Mouse (Mus musculus) CD4-positive, CD25-positive, alpha-beta regulatory T cell, adult 2 months (primary cell): Measurements from ENCODE around the gene Hivep3.
A peak's percentile ranks its signal among the peaks of the same experiment; 100 is the strongest.

Experiments
- DNase-seq: peaks from one replicate; pipeline ENCODE4 v3.0.0-alpha.2; 2012; ENCODE audit warnings: low read depth, low spot score

The Hivep3 gene

DNA sequence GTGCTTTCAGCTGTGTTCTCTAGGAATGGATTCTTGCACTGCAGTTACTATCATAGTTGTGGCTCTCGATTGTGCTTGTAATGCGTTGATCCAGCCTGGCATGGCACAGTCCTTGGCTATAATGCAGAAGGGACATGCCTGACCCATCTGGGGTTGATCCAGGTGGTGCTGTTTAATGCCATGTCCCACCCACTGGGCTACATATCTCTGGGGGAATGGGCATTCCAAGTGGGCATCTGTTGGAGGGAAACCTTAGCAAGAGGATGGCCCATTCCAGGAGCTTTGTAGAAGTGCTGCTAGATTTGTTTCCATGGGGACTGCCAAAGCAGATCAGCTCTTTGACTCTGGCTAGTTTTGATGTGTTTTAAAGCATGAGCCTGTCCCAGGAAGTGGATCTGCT is 137.9 kb downstream of the Hivep3 start:
- no peak for DNase-seq

GRCm38 (mm10) chr4:119871861-119872582 is 138.4 kb downstream of the Hivep3 start:
- DNase-seq = peak; percentile 14

DNA sequence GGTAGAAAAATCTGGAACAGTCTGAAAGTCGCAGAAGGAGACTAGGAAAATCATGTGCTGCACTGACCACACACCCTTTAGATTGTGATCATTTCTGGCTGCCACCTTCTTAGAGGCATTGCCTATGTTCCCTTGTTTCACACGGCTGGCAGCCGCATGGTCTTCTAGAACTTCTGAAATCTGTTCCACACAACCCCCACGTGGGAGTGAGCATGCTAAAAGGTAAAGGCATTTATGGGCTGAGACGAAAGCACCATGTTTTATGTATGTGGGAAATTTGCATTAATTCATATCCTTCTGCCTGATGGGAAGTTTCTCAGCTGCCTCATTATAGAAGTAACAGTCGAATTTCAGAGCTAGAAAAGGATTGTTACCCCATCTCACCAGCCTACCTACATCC is 140.4 kb downstream of the Hivep3 start:
- DNase-seq = no peak

GRCm38 (mm10) chr4:119875592-119875991 is 142.0 kb downstream of the Hivep3 start:
- no peak for DNase-seq

GRCm38 (mm10) chr4:119876535-119877160 is 143.1 kb downstream of the Hivep3 start:
- no peak for DNase-seq

DNA sequence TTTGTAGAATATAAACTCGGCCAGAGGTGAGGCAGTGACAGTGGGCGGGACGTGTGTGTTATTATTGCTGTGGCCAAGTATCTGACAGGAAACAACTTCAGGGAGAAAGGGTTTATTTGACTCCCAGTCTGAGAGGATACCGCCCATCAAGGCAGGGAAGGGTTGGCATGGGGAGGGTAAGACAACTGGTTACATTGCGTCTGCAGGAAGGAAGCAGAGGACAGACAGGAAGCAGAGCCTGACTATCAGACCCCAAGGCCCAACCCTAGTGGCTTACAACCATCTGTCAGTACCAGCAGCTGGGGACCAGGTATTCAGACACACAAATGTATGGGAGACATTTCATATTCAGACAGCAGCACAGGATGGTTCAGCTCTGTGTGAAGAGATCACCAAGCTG is 144.6 kb downstream of the Hivep3 start:
- no peak for DNase-seq

DNA sequence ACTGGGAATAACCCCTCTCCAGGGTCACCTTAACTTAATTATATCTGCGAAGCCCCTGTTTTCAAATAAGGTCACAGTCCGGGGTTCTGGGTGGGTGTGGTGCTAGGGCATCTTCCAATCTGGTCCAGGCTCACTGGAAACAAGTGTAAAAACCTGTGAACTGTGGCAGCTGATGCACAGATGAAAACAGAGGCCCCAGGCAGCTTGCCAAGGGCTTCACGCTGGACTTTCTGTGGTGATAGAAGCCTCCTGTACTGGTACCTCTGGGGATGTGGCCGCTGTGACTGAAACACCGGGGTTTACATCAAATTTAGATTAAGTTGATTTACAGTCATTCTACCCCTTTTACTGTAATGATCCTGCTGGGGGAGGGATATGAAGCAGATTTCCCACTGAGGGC is 146.1 kb downstream of the Hivep3 start:
- no peak for DNase-seq

DNA sequence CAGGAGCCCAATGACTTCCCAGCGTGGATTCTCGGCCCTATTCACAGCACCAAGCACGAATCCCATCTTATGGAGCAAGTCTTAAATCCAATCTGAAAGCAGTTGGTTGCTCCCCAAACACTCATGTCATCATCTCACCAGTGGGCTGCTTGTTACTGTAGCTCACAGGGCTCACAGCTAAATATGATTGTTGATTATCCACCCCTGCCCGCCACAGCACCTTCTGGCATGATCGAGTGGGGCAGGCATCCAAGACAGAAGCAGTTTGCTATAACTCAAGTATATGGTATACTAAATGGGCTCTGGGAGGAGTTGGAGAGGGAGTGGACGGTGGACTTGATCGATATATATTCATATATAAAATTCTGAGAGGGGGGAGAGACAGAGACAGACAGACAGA is 146.7 kb downstream of the Hivep3 start:
- DNase-seq = no peak

GRCm38 (mm10) chr4:119881292-119881691 is 147.7 kb downstream of the Hivep3 start:
- DNase-seq = no peak

GRCm38 (mm10) chr4:119882401-119882800 is 148.8 kb downstream of the Hivep3 start:
- no peak for DNase-seq

- DNase-seq = no peak
These were observed 149.2 kb downstream of the Hivep3 start for GRCm38 (mm10) chr4:119882814-119883213.

GRCm38 (mm10) chr4:119886621-119887020 is 153.0 kb downstream of the Hivep3 start:
- no peak for DNase-seq

DNA sequence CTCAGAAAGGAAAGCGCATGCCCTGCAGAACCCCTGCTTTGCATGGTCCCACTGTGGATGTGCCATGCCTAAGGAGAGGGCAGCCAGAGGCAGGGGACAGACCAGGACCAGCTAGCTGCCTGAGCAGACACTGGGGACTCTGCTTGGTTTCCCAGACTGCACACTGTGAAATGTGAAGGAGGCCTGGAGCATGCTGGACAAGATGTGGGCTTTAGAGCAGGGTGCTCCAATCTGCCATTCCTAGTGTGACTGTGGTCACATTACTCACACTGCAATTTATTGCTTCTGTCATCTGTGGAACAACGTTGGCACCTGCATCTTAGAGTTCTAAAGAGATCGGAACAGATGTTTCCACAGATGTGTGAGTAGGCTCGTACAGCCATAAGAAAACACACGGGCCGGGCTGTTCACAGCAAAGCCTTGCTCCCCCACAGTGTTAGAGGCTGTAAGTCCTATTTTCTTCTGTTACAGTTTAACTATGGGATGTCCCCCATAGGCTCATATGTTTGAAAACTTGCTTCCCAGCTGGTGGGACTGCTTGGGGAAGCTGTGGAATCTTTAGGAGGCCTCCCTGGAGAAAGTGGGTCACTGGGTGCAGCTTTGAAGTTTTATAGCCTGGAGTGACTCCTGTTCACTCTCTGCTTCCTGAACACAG is 154.1 kb downstream of the Hivep3 start:
- no peak for DNase-seq

GRCm38 (mm10) chr4:119889760-119890159 is 156.2 kb downstream of the Hivep3 start:
- no peak for DNase-seq

DNA sequence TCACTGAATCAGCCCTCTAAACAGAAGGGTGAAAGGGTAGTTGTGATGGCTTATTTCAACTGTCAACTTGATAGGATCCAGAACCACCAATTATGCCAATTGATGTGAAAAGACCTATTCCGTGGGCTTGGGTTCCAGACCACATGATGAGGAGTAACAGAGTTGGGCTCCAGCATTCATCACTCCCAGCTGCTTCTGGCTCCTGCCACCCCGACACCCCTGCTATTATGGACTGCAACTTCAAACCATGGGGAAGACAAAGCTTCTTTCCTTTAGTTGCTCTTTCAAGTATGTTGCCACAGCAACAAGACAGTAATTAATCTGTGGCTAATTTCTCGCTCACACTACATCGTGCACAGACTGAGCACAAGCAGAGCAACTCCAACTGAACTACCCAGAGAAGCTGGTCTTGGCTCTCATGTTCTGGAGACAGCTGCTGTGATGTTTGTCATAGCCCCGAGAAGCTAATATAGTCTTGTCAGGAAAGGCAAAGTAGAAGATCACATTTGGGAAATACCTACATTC is 159.7 kb downstream of the Hivep3 start:
- DNase-seq = no peak

- DNase-seq = no peak
These were observed 161.3 kb downstream of the Hivep3 start for GRCm38 (mm10) chr4:119894797-119895458.

DNA sequence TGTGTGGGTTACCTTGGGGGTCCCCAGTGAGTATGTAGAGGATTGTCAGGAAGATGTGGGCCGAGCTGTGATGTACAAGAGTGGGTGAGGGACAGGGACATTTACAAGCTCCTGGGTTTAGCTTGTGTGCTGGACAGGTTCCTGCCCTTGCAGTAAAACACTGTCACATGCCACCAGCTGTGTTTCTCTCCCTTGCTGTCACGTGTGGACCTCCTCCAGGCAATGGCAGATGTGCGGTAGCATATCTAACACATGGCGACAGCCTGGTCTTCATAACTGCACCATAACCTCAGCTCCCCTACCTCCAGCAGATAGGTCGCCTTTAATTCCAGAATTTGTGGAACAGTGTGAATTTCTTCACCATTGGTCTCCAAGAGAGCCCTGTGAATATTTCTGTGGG is 161.9 kb downstream of the Hivep3 start:
- DNase-seq = no peak

- no peak for DNase-seq
These were observed 163.0 kb downstream of the Hivep3 start for GRCm38 (mm10) chr4:119896572-119896971.

DNA sequence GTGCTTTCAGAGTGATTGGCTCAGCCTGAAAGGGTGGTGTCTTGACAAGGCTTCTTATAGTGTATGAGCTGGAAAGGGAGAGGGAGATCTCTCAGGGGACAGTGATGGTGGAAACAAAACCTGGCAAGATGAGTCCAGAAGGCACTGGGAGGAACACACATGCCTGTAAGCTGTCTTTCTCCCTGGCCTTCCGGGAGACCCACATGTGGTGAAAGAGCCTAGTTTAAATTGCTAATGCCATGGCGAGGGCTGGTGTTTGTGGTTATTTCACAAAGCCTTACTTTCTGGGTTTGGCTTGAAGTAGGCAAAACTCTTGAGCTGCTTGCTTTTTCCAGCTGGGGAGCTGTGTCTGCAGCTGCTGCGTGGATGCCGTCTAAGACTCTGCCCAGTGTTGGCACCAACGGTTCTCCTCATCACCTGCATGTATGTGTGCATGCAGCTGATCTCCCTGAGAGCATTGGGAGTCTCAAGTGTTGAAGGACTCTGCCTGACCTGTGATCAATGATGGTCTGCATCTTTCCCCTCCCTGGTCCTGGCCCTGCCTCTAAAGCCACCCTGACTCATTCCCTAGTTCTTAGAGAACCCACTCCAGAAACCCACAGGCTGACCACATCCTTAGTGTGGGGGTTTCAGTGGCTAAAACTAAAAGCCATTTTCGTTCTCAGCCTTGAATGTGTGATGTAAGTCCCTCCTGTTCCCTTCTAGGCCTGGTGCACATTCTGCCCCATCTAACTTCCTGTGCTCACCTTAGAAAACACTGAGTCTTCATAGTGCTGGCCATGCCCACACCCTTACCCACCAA is 163.7 kb downstream of the Hivep3 start:
- DNase-seq = no peak

GRCm38 (mm10) chr4:119901556-119902491 is 168.2 kb downstream of the Hivep3 start:
- DNase-seq = no peak
